Mouse (Mus musculus) frontal cortex, adult (tissue): ENCODE data around the gene Zfp512.
"Not testable (repeated sequence)": the region's sequence is repeated elsewhere in the genome, so short reads cannot be mapped to it uniquely, and the experiment has no call there.

Source experiments
- ATAC-seq: cut with Nextera tagmentation; 2 replicates; pipeline ENCODE4 v1.9.2; 2017; ENCODE audit warnings: mild to moderate bottlenecking, moderate library complexity, mixed read lengths; ENCODE audit not compliant: low TSS enrichment

Zfp512 gene

GRCm38 (mm10) chr5:31451878-31452561 is at the start of gene Zfp512:
Zfp512 (plus strand) TSS chr5:31452431.
- peak; percentile 99 for ATAC-seq

DNA sequence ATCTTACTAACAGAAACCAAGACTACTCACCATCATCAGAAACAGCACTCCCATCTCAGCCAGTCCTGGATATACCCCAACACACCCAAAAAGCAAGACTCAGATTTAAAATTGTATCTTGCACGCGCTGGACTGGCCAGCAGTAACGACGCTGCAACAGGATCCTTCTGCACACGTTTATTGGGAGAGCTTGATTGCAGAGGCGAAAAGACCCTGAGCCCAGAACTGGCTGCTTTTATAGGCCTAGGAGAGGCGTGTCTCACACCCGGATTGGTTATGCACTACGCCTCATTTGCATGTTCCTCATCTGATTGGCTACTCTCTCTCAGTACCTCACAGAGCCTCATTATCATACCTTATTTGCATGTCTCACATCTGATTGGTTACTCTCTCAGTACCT is 17.5 kb upstream of the Zfp512 start:
- not testable (repeated sequence) for ATAC-seq

DNA sequence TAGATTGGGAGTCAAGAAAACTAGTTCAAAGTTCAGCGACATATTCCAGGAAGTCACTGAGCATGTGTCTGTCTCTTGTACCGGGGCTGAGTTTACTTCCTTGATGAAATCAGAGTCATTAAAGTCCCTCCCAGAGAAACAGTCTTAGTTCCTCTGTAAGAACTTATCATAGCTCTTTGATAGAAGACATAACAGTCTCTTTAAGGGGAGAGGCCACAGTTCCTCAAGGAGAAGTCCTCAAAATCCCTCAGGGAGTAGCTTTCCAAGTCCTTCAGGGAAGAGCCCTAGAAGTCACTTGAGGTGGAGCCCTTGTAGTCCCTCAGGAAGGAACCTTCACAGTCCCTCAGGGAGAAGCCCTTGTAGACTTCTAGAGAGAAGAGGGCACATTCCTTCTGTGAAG is 895 bp upstream of the Zfp512 start:
- ATAC-seq = no peak

GRCm38 (mm10) chr5:31452562-31452878 is 289 bp downstream of the Zfp512 start:
- no peak for ATAC-seq

GRCm38 (mm10) chr5:31452886-31453410 is 717 bp downstream of the Zfp512 start:
- no peak for ATAC-seq

GRCm38 (mm10) chr5:31467798-31468197 is 15.6 kb downstream of the Zfp512 start:
- no peak for ATAC-seq

- no peak for ATAC-seq
These were observed 17.5 kb downstream of the Zfp512 start for GRCm38 (mm10) chr5:31469711-31470110.

DNA sequence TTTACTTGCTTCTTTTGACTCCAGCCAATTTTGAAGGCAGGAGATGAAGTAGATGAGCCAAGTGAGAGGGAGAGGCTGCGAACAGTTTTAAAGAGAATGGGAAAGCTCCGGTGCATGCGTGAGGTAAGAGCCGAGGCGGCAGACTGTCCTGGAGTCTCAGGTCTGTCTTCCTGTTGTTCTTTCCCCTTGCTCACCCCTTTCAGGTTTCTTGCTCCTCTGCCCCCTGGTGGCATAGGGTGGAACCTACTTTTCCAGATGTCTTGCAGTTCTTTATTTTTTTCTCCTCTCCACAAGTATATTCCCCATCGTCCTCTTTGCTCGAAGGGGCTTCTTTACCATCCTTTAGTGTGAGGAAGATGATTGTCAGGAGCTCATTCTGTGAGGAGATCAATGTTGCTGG is 18.1 kb downstream of the Zfp512 start:
- ATAC-seq = no peak; the same call in 1 of the 2 replicates

- ATAC-seq = peak; percentile 62; the same call in 1 of the 2 replicates
These were observed 28.3 kb downstream of the Zfp512 start for GRCm38 (mm10) chr5:31480536-31480935.

DNA sequence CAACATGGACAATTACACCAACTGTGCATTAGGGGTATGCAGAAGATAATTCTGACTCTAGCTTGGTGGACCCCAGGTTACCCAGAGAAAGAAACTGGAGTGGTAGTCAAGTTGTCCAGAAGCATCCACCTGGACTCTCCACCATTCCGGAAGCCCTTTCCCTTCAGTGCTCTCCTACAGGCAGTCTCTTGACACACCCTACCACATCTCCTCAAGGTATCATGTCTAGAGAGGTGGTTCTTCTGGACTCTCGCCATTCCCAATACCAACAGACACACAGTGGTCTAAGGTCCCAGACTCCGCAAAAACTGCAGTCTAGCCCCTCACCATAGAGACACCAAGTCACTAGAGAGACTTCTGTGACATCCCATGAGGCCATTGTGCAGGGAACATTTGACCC is 33.2 kb downstream of the Zfp512 start, which contains the start of gene 4930548H24Rik:
Gene 4930548H24Rik (plus strand): TSS at position 301 of the 400 bp plus-strand sequence.
- no peak for ATAC-seq

GRCm38 (mm10) chr5:31487889-31488288 is 35.7 kb downstream of the Zfp512 start:
- no peak for ATAC-seq

DNA sequence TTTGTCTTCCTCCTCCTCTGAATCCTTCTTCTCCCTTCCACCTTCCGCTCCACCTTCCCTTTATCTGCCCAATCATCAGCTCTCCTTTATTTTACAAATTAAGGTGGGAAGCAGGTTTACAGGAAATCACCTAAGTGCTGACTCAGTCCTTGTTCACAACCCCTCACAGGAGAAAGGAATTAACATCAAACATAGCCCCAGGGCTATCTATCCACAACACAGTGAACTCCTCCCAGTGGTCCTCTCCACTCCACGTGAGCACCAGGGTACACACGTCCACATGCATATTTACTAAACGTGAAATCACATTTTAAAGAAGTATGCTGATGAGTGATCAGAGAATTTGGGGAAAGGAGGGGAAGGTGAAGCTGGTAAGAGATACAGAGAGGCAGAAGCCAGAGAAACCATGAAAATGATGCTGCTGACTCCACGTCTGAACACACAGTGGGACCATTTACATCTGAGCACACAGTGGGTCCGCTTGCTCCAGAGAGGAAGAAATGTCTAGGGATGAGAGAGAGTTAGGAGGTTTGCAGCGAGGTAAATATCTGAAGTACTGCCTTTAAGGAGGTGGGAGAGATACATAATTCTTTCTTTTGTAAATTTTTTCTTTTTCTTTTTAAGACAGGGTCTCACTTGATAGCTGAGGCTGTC is 37.0 kb downstream of the Zfp512 start:
- ATAC-seq = no peak

DNA sequence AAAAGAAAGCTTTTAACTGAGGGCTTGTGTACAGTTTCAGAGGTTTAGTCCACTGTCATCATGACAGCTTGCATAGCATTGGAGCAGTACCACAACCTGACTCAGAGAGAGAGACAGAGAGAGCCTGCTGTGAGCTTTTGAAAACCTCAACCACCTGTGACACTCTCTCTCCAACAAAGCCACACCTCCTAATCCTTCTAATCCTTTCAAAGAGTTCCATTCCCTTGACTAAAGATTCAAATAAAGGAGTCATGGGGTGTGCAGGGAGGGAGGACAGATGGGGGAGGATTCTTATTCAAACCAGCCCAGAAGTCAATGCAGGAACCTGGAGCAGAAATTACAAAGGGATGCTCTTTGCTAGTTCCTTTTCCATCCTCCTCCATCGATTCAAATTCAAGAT is 39.8 kb downstream of the Zfp512 start:
- no peak for ATAC-seq

- peak; percentile 100 for ATAC-seq
These were observed 42.5 kb downstream of the Zfp512 start, which contains the start of gene Gpn1 for GRCm38 (mm10) chr5:31494513-31495297. Gpn1 (plus strand) TSS chr5:31494741.

DNA sequence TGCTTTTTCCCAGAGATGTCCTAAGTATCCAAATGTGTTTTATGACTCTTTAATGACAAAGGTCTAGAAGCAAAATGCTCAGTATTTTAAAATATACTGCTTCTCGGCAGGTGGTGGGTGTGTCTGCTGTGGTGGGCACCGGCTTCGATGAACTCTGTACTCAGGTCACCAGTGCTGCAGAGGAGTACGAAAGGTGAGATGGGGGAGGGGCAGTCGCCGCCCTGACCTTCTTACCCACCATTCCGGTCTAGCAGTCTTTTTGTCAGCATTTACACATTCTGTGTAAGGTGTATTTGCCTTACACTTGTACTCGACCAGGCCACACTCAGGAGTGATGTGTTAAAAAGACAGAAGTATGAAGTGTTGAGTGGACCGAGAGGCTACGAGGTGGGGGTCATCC is 52.6 kb downstream of the Zfp512 start:
- ATAC-seq = no peak

GRCm38 (mm10) chr5:31512481-31512880 is 60.2 kb downstream of the Zfp512 start:
- ATAC-seq = no peak

DNA sequence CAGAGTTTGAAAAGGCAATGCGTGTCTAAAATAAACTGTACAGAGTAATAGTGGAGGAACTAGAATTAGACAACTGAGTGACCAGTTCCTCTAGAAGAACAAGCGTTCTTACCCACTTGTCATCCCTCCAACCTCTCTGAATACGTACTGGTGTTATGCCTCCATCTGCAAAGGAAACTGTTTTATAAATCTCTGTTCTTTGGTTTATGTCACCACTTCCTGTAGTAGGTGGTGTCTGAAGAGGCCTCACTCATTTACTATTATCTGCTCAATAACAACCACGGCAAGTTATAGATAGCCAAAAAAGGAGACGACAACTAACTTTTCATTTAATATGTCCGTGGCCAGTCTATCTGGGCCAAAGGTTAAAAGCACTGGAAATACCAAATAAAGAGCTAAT is 68.3 kb downstream of the Zfp512 start:
- ATAC-seq = no peak

- peak; percentile 97 for ATAC-seq
These were observed 74.3 kb downstream of the Zfp512 start, which contains the start of gene Slc4a1ap for GRCm38 (mm10) chr5:31526354-31527116. Slc4a1ap (plus strand) TSS chr5:31526995.

- ATAC-seq = no peak
These were observed 75.0 kb downstream of the Zfp512 start for GRCm38 (mm10) chr5:31527117-31527680.

GRCm38 (mm10) chr5:31527707-31528106 is 75.5 kb downstream of the Zfp512 start, which contains the start of gene Supt7l:
Supt7l (minus strand) TSS chr5:31527807.
- not testable (repeated sequence) for ATAC-seq

DNA sequence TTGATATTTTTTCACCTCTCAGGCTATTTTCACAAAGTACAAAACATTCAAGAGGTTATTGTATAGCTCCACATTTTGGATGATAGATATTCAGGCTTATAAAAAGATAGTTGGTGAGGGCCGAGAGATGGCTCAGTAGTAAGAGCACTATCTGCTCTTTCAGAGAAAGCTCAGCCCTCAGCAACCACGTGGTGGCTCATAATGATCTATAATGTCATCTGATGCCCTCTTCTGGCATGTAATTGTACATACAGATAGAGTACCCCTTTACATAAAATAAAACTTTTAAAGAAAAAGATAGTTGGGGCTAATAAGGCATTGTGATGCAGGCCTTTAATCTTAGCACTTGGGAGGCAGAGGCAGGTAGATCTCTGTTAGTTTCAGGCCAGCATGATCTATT is 76.3 kb downstream of the Zfp512 start:
- ATAC-seq = no peak
